Mouse (Mus musculus) Muller cell, postnatal 12 days (primary cell): Measurements from ENCODE around the gene Cd6.

ENCODE experiments used
- DNase-seq: peaks from one replicate; pipeline ENCODE4 v3.0.0-alpha.2; 2015; ENCODE audit errors: inconsistent ontology term

The Cd6 gene

GRCm38 (mm10) chr19:10839010-10839892 lies 9.4 kb upstream of the Cd6 start, which contains the start of gene Slc15a3:
Gene Slc15a3 (plus strand): TSS chr19:10839727.
- no peak for DNase-seq

- DNase-seq, result no peak
These were observed 5.8 kb upstream of the Cd6 start for GRCm38 (mm10) chr19:10835671-10836070.

DNA sequence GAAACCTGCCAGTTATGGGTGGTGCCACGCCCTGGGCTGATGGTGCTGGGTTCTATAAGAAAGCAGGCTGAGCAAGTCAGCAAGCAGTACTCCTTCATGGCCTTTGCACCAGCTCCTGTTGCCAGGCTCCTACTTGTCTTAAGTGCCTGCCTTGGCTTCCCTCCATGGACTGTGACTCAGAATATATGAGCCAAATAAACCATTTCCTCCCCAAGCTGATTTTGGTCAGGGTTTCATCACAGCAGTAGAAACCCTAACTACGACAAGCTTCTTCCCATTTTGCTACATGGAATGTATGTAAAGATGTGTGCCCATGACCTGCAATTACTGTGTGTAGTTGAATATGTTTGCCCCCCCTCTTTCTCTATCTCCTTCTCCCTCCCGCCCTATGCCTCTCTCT lies 3.8 kb upstream of the Cd6 start:
- DNase-seq, result no peak

GRCm38 (mm10) chr19:10832030-10832429 lies 2.2 kb upstream of the Cd6 start:
- no peak for DNase-seq

- peak; percentile 52 for DNase-seq
These were observed 1.6 kb upstream of the Cd6 start for GRCm38 (mm10) chr19:10831424-10831823.

- DNase-seq, result no peak
These were observed 1.5 kb downstream of the Cd6 start for GRCm38 (mm10) chr19:10828321-10828720.

DNA sequence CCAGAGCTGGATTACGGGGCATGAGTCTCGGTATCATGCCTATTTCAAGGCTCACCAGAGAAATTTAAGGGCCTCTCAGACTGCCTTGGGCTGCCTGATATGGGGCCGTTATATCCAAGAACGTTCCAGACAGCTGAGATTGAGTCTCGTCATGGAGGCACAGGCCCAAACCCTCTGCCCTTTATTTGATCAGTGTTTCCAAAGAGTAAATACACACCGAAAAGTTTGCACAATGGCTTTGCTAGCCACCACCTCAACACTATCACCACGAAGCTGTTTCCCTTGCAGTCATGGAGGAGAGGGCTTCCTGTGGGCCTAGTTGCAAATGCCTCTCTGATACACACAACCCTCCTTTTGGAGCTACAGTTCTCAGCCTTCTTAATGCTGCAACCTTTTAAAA lies 5.8 kb downstream of the Cd6 start:
- no peak for DNase-seq

DNA sequence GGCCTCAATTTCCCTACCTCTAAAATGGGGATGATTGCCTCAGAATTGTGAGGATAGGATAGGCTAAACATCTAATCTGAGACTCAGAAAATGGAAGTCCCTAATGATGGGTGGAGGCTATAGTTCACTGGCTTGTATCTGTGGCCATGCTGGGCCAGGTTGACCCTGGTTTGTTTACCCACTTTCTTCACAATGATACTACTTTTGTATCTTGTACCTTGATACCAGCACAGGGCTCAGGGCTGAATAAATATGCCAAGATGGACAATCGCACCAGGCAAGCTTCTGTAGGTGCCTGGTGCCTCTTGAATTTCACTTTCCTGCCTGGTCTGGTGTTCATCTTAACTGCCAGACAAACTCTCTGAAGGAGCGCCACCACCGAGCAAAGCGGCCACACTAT lies 7.3 kb downstream of the Cd6 start:
- no peak for DNase-seq

DNA sequence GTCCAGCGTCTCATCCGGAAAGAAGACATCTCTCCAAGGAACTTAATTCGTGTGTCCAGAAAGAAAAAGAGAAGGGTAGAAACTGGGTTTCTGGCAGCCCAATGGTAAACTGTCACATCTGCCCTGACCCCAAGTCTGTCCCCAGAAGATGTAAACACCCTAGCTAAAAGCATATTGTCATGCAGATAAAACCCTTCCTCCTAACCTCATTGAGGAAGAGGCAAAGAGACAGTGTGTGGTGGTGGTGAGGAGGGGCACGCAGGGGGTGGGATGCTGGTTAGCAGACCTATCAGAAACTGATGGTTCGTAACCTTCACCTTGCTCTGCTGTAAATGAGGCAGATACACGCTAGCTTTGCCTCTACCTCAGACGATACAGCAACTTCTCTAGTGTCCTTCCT lies 8.5 kb downstream of the Cd6 start:
- DNase-seq, result no peak

DNA sequence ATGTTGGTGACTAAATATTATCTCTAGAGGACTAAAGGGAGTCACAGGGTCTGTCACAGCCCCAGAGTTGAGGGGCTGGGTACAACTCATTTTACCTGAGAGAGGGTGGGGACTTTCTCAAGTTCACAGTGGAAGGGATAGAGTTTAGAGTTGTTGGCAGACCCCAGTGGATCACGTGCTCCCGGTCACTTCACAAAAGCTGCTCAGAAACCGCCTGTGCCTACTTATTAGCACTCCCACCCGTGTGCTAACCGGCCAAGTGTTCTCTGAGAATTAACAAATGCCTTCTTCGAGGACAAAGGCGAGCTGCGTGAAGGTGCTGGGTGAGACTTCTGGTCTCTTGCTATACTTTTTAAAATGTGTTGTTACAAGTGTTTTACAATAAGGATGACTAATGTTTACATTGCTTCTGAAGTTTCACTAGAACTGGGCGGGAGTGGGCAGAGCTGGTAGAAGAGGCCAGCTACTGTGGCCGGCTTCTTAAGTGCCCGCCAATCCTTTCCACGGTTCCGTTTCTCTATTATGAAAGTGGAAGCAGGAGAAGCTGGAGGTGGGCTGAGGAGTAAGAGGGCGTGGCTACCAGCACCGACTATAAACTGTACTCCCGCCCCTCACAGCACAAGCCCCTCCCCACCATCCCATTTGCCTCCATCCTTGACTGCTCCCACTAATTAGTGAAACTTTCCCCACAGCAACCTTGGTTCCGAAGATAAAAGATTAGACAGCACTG lies 11.5 kb downstream of the Cd6 start:
- peak; percentile 44 for DNase-seq

GRCm38 (mm10) chr19:10816462-10816861 lies 13.4 kb downstream of the Cd6 start:
- DNase-seq, result no peak

DNA sequence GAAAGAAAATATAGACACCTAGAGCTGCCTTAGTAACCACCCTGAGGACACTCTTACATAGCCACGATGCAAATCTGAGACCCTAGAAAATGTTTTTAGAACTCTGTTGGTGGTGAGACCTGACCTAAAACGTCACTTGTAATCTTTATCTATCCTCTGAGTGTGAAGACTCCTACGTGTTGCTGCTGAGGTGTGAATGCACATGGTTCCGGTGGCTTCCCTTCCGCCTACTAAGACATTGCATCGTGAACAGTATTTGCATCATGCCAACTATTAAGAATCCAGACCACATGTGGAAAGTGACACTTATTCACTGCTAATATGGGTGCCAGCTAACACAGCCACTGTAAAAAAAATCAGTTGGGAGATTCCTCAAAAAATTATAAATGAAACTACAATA lies 14.0 kb downstream of the Cd6 start:
- no peak for DNase-seq

- DNase-seq, result no peak
These were observed 16.0 kb downstream of the Cd6 start for GRCm38 (mm10) chr19:10813905-10814304.

DNA sequence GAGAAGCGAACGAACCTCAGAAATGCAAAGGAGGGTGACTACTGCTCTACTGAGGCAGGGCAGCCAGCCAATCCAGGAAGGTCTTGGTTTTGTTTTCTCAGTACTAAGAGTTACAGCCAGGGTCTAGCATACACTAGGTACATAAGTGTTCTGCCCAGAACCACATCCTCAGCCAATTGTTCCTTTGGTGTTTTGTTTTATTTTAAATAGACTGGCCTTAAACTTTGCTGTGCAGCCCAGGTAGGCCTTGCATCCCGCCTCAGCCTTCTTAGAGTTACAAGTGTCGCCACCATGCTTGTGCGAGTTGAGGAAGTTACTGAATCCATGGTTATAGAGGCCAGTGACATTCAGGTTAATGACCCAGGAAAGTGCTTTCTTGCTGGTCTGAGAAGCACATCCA lies 16.8 kb downstream of the Cd6 start:
- DNase-seq, result no peak

- DNase-seq, result no peak
These were observed 18.4 kb downstream of the Cd6 start for GRCm38 (mm10) chr19:10811471-10811870.

- no peak for DNase-seq
These were observed 19.7 kb downstream of the Cd6 start for GRCm38 (mm10) chr19:10810176-10810492.

GRCm38 (mm10) chr19:10809428-10810175 lies 20.3 kb downstream of the Cd6 start:
- no peak for DNase-seq

DNA sequence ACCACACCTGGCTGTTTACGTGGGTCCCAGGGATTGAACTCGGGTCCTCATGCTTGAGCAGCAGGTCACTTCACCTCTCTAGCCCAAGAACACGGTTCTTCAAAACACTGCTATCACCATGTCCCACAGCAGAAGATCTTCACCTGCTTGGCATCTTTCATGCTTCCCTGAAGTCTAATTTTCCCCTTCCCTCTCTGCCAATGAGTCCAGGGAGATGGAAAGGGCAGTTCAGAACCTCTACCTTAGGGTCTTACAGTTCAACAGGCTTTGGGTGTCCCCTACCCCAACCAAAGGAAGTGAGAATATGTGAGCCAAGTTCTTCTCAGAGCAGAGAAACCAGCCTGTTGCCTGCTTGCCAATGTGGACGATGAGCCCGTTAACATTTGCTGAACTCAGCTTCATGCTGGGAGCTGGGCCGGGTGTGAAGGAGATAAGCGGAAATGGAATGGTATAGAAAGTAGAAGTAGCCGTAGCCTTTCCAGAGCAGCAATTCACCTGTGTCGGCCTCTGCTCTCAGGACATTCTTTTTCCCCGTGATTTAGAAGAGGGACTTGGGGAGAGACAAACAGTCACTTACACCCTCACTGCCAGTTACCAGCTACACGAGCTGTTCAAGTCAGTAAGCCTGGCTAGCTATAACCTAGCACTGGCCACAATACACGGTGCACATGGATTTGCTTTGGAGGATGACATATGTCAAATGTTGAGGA lies 21.2 kb downstream of the Cd6 start:
- DNase-seq, result no peak

GRCm38 (mm10) chr19:10805661-10806285 lies 24.1 kb downstream of the Cd6 start:
- no peak for DNase-seq

- no peak for DNase-seq
These were observed 24.8 kb downstream of the Cd6 start for GRCm38 (mm10) chr19:10804850-10805660.
